Mouse (Mus musculus): ENCODE data around the gene Atp12a.
A peak's percentile ranks its signal among the peaks of the same experiment; 100 is the strongest.

Atp12a gene

DNA sequence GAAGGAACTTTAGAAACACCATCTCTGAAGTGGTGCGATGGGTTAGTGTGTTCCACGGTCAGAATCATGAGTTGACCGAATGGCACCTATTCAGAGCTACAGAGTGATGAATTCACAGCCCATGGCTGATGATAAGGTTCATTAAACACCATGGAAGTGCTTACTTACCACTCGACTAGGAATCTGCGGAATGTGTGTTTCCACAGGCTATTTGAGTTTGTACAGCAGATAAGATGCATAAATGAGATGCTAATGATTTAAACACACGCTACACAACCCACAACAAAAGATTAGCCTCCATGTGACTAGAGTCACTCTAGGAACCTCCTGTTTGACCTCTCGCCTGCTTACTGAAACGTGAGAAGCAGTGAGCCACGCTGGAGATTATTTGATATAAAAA, 14.5 kb downstream of the Atp12a start:
- DNase-seq (ENCODE audit: low spot score in 2 of 2) = no peak

- DNase-seq (ENCODE audit: low spot score in 2 of 2) = peak in 1 of 2 experiments; percentile 19
Observed at GRCm38 (mm10) chr14:56382366-56382765, 17.5 kb downstream of the Atp12a start.

- no peak for DNase-seq (ENCODE audit: low spot score in 2 of 2)
Observed at GRCm38 (mm10) chr14:56390247-56390646, 25.4 kb downstream of the Atp12a start.

DNA sequence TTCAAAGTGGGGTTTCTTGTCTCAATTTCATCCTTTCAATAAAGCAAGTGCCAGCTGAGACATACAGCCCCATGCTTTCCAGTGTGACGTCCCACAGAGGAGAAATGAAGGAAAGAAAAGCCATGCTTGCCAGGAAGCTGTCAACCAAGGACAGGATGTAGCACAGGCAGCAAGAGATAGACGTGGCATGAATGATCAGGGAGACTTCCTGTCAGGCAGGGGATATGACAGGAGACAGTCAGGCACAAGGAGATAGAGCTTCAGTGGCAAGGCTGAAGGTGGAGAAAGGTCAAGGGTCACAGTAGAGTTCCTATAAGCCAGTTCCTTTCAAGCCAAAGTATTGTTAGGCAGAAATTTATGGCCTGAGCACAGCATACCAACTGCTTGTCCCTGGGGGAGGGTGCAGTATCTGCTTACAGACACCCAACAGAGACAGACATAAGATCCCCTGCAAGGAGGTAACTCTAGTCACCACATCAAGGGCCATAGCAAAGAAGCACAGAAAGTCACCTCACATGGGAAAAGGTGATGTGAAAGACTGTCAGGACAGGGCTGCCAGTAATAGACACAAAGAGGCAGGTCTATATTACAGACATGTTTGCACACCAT, 28.9 kb downstream of the Atp12a start:
- no peak for DNase-seq (ENCODE audit: low spot score in 2 of 2)

DNA sequence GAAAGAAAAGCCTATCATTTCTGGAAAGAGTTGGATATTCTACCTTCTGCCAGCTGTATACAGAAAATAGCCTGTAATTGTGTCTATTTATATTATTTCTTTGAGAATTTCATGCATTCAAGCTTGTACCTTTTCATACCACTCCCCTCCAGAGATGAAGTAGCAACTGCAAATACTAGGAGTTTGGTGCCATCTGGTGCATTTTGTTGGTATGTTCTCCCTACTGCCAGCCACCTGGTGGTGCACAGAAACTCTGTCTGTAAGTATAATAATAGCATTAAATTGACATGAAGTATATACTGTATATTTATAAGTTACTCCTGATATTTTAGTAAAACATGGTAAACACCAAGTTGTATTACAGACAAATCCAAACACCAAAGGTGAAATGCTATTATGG, 33.1 kb downstream of the Atp12a start:
- DNase-seq (ENCODE audit: low spot score in 2 of 2) = no peak

DNA sequence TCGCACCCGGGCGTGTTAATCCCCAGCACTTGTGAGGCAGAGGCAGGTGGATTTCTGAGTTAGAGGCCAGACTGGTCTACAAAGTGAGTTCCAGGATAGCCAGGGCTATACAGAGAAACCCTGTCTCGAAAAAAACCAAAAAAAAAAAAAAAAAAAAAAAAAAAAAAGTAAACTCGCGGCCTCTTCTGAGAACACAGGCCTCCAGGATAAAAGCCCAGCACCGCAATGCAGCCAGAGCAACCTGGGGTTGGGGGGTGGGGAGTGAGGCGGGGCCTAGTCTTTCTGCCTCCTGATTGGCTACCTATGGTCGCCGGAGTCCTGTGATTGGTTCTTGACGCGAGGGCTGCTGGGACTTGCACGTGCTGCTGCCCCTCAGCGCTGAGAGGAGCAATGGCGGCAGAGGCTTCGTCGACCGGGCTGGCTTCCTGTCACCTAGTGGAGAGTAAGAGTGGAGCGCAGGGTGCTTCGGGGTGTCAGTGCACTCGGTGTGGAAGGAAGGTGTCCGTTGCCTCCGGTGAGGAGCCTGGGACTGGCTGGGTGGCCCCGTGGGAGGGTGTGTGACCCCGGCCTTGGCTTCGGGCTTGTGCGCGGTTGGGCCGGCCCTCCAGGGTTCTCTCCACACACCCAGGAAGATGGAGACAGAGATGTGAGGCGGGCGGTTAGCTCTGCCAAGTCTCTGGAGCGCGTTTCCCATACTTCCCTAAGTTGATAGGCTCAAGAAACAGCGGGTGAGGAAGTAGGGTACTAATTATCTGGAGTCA, 37.6 kb downstream of the Atp12a start, which contains the start of gene Rnf17:
TSS of gene Rnf17 (plus strand) at position 271 of the 761 bp plus-strand sequence.
- no peak for DNase-seq (ENCODE audit: low spot score in 2 of 2)

GRCm38 (mm10) chr14:56403072-56403375, 38.2 kb downstream of the Atp12a start:
- no peak for DNase-seq (ENCODE audit: low spot score in 2 of 2)

All from spleen, postnatal 36 days (tissue).